Mouse (Mus musculus): ENCODE measurements around the gene Tgfb3.

Gene Tgfb3

DNA sequence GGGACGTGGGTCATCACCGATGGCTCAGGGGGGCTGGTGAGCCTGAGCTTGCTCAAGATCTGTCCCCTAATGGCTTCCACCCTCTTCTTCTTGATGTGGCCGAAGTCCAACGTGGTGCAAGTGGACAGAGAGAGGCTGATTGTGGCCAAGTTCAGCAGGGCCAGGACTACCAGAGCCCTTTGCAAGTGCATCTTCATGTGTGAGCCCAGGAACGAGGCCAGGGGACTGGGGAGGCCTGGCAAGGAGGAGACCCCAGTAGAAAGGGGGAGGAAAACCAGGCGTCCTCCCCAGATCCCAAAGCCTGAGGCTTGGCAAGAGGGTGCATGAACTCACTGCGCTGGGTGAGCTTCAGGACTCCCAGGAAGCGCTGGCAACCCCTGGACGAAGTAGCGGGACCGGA is 1.1 kb downstream of the Tgfb3 start:
- DNase-seq: no peak

DNA sequence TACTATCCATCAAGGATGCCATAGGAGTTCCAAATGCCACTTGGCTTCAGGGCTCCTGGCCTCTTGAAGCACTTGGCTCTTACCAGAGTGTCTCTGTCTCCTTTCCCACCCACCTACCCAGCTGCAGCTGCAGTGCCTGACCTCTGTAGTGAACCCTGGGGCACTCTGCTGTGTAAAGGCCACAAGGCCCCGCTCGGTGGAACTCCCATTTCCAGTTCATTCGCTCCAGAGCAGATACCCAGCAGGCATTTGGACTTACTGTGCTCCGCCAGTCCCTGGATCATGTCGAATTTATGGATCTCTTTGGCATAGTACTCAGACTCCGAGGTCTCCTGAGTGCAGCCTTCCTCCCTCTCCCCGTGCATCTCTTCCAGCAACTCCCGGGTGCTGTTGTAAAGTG is 1.5 kb downstream of the Tgfb3 start:
- no peak for DNase-seq

DNA sequence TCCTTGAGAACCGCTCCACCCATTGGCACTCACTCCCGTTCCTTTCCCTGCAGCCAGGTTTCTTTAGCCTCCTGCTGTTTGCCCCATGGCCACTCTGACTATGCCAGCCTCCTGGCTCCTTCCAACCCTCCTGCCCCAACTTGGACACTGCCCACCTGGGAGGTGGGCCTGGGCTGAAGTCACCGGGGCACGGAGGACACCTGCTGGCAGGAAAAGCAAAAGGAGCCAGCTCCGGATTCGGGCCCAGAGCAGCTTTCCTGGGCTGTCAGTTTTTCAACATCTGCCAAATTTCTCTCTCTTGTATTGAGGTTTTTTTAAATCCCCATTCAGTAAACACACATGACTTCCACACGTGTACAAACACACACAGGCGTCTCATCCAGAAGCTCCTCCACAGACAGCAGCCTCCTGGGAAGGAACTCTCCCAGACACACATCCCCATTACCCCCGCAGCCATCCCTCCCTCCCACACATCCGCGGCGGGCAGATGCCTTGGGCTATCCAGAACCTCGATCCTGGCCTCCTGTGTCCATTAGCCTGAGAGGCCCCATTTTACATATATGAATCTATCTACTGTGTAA is 2.4 kb downstream of the Tgfb3 start:
- peak; percentile 20 for DNase-seq

GRCm38 (mm10) chr12:86075358-86075757 is 3.5 kb downstream of the Tgfb3 start:
- no peak for DNase-seq

GRCm38 (mm10) chr12:86074681-86075080 is 4.2 kb downstream of the Tgfb3 start:
- no peak for DNase-seq

- DNase-seq: no peak
These were observed 7.4 kb downstream of the Tgfb3 start for GRCm38 (mm10) chr12:86071432-86071831.

- no peak for DNase-seq
These were observed 14.0 kb downstream of the Tgfb3 start for GRCm38 (mm10) chr12:86064796-86065195.

GRCm38 (mm10) chr12:86059341-86059740 is 19.5 kb downstream of the Tgfb3 start:
- DNase-seq: no peak

DNA sequence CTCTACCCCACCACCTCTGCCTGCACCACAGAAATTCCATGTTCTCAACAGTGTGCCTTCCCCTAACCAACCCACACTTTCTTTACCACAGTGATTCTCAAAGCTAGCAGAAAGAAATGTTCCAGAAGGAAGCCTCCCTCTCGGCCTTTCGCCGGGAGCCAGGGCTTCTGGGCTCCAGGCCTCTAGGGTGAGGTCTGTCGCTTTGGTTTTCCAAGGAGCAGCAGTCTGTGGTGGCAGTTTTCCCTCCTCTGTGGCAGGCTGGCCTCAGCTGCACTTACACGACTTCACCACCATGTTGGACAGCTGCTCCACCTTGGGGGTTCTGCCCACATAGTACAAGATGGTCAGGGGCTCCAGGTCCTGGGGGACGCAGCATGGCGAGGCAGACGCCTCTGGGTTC is 21.3 kb downstream of the Tgfb3 start:
- no peak for DNase-seq

DNA sequence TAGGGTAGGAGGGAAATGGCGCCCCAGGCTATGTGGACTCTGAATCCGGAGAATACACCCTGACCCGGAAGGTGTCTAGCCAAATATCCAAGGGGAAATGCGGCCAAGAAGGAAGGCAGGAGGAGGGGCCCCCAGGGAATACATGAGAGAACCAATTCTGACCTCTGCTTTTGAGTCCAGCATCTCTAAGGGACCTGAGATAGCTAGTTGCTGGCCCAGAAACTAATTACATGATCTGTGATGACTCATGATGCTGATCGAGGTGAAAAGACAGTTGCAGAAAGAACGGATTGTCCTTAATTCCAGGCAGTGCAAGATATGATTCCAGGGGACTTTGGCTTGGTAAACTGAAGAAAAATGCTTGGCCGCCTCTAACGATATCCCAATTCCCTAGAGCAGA is 21.9 kb downstream of the Tgfb3 start:
- DNase-seq: no peak

DNA sequence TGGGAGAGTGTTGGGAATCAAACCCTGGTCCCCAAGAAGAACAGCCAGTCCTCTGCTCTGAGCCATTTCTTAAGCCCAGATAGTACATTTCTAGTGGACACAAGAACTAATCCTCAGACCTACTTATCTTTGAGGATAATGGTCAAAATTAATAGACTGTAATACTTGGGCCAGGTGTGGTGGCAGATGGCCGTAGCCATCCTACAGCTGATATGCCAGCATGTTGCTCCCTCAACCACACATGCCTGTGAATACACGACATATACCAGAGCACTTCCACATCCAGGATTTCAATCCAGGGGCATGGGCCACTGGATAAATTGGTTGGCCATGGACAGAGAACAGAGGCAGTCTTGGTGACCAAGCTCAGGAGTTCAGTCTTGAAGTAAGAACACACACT is 23.5 kb downstream of the Tgfb3 start:
- DNase-seq: no peak

GRCm38 (mm10) chr12:86051477-86051876 is 27.4 kb downstream of the Tgfb3 start:
- DNase-seq: no peak

- no peak for DNase-seq
These were observed 29.0 kb downstream of the Tgfb3 start for GRCm38 (mm10) chr12:86049813-86050212.

- peak; percentile 40 for DNase-seq
These were observed 31.5 kb downstream of the Tgfb3 start for GRCm38 (mm10) chr12:86047376-86047775.

DNA sequence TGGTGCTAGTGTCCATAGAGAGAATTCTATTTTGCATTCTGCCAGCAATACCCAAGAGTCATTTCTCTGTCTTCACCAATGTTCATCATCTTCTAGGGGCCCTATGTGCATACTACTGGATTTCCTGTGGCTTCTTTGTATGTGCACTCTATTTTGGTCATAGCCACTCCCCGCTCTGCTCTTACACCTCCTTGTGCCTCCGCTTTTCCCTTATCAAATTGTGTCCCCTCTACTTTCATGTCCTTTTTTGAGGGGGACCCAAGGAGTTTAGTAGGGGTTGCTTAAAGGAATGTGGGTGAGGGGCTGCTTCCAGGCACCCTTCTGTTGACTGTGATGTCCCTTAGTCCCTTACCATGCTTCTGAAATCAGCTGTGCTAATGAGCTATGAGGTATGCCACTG is 32.1 kb downstream of the Tgfb3 start:
- DNase-seq: no peak

DNA sequence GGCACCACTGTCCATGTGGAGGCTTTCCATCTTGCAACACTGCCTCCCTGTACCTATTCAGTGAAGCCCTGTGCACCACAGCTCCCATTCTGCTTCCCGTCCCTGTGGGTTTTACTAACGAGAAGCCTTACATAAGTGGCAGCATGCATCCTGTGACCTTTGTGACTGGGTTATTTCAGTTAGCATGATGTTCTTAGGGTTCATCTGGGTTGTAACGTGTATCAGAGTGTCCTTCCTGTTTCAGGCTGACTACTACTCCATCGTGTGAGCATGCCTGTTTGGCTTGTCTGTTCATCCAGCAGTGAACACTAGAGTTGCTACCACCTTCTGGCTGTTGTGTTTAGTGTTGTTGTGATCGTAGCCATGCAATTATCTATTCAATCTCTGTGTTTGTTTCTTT is 32.7 kb downstream of the Tgfb3 start:
- no peak for DNase-seq

- no peak for DNase-seq
These were observed 39.1 kb downstream of the Tgfb3 start for GRCm38 (mm10) chr12:86039751-86040150.

GRCm38 (mm10) chr12:86039078-86039477 is 39.8 kb downstream of the Tgfb3 start:
- no peak for DNase-seq

DNA sequence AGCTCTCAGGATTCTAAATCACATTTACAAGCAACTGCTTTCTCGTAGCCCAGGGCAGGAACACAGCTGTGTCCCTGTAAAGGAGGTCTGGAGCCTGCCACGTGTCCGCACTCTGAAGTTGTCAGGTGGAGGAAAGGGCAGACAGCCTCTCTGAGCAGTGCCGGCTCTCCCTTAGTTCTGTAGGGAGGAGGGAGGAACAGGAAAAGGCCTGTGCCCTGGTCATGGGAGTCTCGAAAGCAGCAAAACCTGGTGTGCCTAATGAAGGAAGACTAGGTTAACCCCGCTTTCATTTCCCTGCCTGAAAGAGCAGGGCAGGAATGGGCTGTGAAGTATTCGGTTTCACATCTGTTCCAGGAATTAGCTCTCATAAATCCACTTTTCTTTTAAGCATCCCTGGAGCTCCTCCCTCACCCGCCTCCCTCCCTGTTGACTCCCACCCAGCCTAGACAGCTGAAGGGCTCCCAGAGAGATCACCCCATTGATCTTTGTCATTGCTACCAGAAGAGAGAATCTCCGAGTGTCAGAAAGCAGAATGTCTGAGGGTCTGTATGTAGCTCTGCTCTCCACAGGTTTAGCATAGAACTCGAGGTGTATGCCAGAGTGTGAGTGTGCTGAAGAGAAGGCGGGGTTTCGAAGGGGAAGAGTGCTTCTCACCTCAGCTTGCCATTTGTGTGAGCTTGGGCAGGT is 41.5 kb downstream of the Tgfb3 start:
- DNase-seq: no peak

DNA sequence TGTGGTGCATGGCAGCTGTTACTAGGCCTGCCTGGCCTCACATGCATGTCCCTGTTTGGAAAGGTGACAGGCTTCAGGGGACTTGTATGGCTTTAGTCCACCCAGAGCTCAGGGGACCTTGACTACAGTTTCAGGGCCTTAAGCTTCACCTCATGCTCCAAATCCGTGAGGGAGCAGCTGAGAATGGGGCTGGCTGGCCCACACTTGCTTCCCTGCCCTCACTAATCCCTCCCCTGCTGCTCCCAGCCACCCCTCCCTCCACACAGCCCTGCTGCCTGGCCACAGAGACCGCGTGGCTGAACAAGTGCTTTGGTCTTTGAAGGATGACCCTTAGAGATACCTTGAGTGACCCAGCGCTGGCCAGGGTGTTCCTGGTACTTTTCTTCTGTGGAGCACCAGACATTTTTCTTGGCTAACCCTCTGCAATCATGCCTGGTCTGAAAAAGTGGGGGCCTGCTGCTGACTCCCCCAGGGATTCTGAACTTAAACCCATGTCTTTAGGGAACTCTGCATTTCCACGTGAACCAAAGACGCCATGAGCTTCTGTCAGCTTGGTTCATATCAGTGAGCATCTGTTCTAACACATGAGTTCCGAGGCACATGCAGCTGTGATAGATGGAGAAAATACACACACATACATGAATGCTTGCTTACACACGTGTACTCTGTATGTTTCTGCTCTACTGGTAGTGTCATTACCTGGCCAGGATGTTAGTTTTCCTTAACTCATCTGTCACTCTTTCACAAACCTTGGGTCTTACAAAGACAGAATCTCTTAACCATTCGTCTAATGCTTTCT is 42.3 kb downstream of the Tgfb3 start:
- DNase-seq: no peak

DNA sequence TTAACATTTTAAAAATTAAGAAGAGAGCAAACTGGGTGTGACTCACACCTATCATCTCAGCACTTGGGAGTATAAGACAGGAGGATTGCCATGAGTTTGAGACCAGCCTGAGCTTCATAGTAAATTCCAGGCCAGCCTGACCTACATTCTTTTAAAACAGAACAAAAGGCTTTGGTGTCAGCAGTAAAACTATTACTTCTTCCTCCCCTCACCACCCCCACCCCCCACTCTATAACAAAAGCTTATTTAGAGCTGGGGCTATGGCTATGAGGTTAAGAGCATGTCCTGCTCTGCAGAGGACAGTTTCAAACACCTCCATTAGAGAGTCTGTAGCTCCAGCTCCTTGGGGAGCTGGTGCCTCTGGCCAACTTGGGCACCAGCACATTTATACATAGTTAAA is 43.3 kb downstream of the Tgfb3 start:
- no peak for DNase-seq

DNA sequence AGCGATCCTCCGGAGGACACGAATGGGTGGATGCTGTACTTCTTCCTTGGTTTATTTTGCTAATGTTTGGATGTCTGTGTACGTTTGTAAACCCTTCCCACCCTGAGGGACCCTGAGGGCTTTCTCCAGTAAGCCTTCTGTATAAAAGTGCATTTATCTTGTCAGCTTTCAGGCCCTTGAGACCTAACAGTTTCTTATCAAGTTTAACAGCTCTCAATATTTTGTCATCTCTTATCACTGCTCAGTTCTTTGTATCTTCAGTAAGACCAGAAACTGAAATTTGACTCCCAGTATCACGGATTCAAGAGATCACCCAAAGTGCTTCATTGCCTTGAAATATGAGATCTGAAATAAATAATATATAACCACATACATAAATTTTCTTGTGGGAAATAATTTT is 47.9 kb downstream of the Tgfb3 start:
- DNase-seq: no peak

DNA sequence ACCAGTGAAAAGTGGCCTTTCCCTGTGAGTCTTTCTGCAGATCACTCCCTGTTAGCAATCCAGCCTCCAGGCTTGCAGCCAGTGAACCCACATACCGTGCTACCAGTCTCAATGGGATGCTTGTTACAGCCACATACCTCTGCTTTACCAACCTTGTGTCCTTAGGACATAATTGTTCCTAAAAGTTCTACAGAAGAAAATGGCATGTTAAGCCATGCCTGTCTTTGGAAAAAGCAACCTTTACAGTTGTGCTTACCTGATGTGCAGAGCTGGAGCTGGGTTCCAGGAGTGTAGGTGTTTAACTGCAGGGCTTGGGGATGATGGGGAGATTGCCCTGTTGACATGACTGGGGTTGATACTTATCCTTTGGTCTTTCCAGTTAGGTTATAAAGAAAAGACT is 51.1 kb downstream of the Tgfb3 start:
- no peak for DNase-seq

DNA sequence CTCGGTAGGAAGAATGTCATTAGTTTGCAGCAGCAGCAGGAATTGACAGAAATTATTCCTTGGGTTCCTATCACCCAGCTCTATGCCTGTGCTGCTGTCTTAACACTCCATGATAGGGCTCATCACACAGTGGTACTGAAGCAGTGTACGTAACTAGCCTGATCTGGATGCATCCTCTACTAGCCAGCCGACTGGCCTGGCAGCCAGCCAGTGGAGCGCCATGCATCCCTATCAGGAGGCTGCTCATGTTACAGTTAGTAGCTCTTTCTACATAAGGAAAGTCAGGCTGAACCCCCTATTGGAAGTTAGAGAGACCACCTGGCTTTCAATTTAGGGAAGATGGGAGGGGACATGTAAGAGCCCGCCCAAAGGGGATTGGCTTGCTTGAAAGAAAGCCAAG is 51.8 kb downstream of the Tgfb3 start:
- no peak for DNase-seq
